Mouse (Mus musculus) kidney, adult 2 months (tissue): Measurements from ENCODE around the gene Dpy19l3.

Experiments used
- CTCF ChIP-seq: fragments of 200-500 bp; conservative IDR thresholded peaks from 2 replicates; pipeline ENCODE4 v1.5.1; 2011; ENCODE audit warnings: low read depth, mild to moderate bottlenecking, control low read depth, low read length, moderate library complexity, mixed read lengths; ENCODE audit not compliant: insufficient read depth, insufficient read length
- POLR2A ChIP-seq: fragments of 200-500 bp; IDR thresholded peaks from one replicate; pipeline ENCODE4 v1.6.1; 2011; ENCODE audit warnings: low read depth, low read length, control low read depth

DNA sequence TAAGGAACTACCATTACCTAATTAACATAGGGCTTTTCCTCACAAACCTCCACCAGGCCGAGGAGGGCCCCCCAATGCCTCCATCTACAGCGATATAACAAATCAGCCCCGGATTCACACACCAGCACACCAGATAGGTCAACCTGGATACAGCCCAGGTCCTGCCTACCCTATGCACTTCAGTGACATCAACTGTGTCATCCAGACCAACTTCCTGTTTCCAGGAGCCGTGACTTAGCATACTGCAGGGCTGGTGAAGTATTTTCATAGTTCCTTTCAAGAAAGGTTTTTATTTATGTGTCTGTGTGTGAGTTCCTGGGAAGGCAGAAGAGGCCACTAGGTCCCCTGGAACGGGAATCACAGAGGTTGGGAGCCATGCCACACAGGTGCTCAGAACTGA lies 43.9 kb downstream of the Dpy19l3 start:
- TF ChIP-seq CTCF, result no peak
- no peak for TF ChIP-seq POLR2A
